Mouse (Mus musculus) yolk sac, embryonic 10.5 days (tissue): ENCODE results near the gene Nck2.

Experiments used
- DNase-seq: peaks from one replicate; pipeline ENCODE4 v3.0.0-alpha.2; 2017; ENCODE audit warnings: low spot score

Gene Nck2

GRCm38 (mm10) chr1:43574793-43575304, 130.5 kb downstream of the Nck2 start:
- DNase-seq, result no peak

DNA sequence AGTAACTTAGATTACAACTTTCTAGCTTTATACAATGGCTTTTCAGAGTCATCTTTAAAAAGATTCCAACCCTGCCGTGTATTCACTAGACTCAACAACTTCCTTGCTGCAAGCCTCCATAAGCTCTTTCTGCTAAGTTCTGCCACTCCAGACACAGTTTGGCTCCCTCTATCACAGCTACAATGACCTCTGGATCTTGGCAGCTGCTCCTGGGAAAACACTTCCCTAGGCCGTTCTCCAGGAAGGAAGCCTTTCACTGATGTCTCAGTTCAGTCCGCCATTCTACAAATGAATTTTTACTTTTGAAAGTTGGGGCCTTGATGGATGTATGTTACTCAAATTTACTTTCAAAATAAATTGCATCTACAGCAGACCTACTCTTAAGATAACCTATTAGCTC, 133.0 kb downstream of the Nck2 start:
- no peak for DNase-seq

DNA sequence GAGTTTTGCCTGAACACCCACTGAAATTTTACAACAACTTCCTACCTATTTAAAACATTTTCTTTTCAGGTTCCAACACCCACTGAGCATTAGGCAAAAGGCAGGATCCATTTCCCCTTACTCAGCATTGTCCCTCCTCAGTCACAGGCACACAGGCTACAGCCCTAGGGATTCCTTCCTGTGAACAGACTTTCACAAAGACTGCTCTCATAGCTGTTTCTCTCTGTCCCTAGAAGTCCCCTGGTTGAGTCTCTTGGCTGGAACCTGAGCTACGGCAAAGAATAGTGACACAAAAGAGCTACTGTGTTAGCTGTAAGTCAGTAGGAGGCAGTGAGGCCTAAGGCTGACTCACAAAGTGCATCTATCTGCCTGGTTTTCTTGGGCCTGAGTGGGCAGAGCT, 139.2 kb downstream of the Nck2 start:
- no peak for DNase-seq

GRCm38 (mm10) chr1:43589001-43589400, 144.6 kb downstream of the Nck2 start:
- DNase-seq, result no peak

DNA sequence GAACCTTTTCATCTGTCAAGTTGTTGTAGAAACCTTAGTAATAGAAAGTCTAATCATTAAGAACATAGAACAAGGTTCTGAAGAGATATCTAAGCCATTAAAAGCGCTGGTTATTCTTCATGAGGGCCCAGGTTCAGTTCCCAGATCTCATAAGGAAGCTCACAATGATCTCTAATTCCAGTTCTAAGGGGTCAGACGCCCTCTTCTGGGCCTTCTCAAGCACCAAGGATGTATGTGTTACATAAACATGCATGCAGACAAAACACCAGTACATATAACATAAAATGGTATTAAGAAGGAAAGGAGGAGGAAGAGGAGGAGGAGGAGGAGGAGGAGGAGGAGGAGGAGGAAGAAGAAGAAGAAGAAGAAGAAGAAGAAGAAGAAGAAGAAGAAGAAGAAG, 145.5 kb downstream of the Nck2 start:
- DNase-seq, result no peak

DNA sequence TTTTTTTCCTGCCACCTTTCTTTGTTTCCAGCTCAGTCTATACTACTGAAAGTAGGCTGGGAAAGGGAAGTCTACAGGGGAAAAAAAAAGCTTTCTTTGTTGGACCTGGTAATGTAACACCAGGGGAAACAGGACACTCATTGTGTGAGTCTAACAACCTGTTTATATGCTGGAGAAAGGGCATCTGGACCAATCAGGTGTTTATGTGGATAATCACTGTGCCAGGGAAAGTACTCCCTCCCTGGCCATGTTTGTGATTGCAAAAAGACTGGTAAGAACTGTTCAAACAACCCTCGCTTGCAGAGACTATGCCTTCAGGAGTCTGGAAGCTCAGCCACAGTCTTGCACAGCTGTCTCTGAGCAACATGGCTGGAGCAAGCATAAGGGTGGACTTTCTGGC, 146.3 kb downstream of the Nck2 start:
- DNase-seq, result no peak

DNA sequence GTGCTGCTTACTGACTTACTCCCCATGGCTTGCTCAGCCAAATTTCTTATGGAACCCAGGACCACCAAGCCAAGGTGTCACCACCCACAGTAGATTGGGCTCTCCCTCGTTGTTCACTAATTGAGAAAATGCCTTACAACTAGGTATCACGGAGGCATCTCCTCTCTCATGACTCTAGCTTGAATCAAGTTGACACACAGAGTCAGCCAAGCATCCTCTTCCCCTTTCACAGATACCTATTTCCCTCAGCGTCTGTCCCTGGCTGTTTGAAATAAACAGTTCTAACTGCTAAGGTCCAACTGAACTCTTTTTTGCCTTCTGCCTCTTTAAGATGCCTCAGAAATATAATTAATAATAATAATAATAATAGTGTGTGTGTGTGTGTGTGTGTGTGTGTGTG, 148.7 kb downstream of the Nck2 start:
- no peak for DNase-seq

- DNase-seq, result no peak
Observed at GRCm38 (mm10) chr1:43594738-43595137, 150.4 kb downstream of the Nck2 start.

- no peak for DNase-seq
Observed at GRCm38 (mm10) chr1:43597731-43598130, 153.4 kb downstream of the Nck2 start.

- no peak for DNase-seq
Observed at GRCm38 (mm10) chr1:43599483-43599882, 155.1 kb downstream of the Nck2 start.

DNA sequence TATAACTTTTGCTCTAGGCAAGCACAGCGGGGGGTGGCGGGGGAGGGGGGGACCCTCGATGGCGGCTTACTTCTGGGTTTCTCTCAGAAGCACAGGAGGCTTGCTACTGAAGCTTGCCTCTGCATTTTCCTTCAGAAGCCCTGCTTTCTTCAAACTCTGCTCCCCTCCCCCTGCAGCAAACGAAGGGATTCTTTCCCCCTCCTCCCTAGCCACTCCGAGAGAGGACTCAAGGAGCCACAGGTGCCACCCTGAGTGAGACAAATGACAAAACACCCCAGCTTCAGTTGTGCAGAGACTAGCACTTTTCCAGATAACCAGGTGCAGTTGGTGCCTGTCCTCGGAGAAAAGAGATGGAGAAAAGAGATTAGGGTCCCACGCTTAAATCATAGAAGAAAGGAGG, 156.7 kb downstream of the Nck2 start:
- DNase-seq, result no peak

DNA sequence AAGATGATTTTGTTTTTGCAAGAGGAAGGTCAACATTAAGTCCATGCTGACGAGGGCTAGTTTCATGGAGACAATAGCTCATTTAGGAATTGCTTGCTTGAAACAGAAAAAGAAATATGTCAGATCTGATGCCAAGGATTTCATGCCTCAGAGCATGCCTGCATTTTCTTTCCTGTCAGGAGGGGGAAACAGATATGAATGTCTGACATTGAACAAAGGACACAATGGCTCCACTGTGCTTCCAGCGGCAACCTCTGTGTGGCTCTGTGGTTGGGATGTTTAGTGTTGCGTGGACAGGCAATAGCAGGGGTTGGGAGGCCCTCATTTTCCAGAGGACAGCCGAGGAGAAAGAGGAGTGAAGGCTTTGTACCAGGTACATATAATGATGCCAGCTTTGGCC, 171.6 kb downstream of the Nck2 start:
- DNase-seq, result no peak
